Mouse (Mus musculus) cerebral cortex, adult 2 months (tissue): ENCODE data around the gene Gm10282.

ENCODE experiments used
- WGBS: fragments of 180-500 bp; shearing (Covaris S2); methylation state at CpG from one replicate; pipeline ENCODE4 v1.1.7; 2018; 5-methylcytosine and 5-hydroxymethylcytosine counted together

Gm10282 gene

GRCm38 (mm10) chr8:72323131-72323725, 18.2 kb upstream of the Gm10282 start:
- WGBS = 56% methylated on average over 6 of the region's 6 CpGs

- 54% methylated on average over 7 of the region's 7 CpGs for WGBS
Measured at GRCm38 (mm10) chr8:72322471-72322889, 17.4 kb upstream of the Gm10282 start.

- WGBS = 80% methylated on average over 20 of the region's 20 CpGs
Measured at GRCm38 (mm10) chr8:72321635-72322441, 16.8 kb upstream of the Gm10282 start.

- WGBS = 66% methylated on average over 25 of the region's 25 CpGs
Measured at GRCm38 (mm10) chr8:72320803-72321583, 15.9 kb upstream of the Gm10282 start.

- 10% methylated on average over 55 of the region's 55 CpGs for WGBS
Measured at GRCm38 (mm10) chr8:72319921-72320802, 15.1 kb upstream of the Gm10282 start.

- WGBS = under 1% methylated on average over 48 of the region's 48 CpGs
Measured at GRCm38 (mm10) chr8:72319397-72319796, 14.3 kb upstream of the Gm10282 start.

DNA sequence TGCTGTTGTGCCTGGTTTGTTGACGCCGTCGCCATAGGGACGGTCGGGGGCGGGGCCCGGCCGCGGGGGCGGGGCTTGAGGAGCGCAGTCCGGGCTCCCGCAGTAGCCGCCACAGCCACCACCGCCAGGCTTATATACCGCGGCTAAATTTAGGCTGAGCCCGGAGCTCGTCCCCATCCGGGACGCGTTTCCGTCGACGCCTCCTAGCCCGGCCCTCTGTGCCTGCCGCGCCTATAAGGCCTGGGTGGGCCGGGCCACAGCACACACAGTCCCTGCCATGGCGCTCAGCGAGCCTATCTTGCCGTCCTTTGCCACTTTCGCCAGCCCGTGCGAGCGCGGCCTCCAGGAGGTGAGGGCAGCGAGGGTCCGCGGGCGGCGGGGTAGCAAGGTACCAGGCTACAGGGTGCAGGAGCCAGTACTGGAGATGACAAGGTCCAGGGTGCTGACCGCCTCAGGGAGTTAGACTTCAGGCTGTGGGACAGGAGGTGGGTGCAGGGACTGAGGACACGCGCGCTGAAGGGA, 13.8 kb upstream of the Gm10282 start, which contains the start of gene Klf2:
Klf2 (plus strand) TSS at position 233 of the 522 bp plus-strand sequence.
- WGBS = under 1% methylated on average over 46 of the region's 46 CpGs

DNA sequence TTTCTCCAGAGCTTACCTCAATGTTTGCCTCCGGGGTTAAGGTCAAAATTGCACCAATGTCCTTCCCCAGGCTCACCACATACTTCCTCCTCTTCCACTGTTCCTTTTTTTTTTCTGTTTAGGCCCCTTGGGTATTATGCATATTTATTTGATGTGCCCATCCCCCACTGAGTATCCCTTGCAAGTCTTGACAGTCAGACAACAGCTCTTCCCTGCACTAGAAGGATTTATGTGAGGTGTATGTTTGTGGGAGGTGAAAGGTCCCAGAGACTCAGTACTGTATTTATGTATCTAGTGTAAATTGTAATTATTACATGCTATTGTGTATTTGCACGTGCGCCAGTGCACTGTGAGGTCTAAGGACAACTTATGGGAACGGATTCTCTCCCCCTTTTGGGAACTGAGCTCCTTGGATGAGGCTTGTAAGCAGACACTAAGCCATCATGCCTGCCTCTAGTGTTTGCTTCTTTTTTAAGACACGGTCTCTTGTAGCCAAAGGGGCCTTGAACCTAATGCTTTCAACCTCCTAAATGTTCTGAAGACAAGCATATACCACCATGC, 12.8 kb upstream of the Gm10282 start:
- WGBS = 69% methylated on average over 5 of the region's 5 CpGs

- WGBS = 83% methylated on average over 10 of the region's 10 CpGs
Measured at GRCm38 (mm10) chr8:72316053-72316695, 11.1 kb upstream of the Gm10282 start.

DNA sequence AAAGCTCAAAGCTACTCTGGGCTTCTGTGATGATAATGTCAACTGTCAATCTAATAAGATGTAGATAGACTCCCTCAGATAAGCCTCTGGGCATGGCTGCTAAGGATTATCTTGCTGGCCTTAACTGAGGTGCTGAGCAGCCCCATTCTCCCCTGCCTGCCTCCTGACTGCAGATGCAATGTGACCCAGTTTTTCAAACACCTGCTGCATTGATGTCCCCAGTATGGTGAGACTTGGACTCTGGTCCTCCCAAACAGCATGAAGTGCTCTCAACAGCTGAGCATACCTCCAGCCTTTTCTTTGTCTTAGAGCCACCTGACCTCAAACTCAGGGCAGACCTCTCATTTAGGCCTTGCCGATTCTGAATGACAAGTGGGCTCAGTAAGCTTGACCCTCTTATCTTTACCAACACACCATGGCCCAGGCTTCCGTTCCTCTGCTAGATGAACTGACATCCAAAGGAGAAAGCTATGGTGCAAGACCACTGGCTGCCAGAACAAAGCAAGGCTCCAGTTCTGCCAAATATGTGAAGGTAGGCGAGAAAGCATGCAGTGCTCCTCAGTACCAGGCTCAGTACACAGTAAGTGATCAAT, 8.0 kb upstream of the Gm10282 start:
- WGBS = 92% methylated on average over 3 of the region's 3 CpGs

- 30% methylated on average over 8 of the region's 8 CpGs for WGBS
Measured at GRCm38 (mm10) chr8:72310849-72311506, 5.9 kb upstream of the Gm10282 start.

- WGBS = 45% methylated on average over 6 of the region's 6 CpGs
Measured at GRCm38 (mm10) chr8:72308276-72308675, 3.2 kb upstream of the Gm10282 start.

DNA sequence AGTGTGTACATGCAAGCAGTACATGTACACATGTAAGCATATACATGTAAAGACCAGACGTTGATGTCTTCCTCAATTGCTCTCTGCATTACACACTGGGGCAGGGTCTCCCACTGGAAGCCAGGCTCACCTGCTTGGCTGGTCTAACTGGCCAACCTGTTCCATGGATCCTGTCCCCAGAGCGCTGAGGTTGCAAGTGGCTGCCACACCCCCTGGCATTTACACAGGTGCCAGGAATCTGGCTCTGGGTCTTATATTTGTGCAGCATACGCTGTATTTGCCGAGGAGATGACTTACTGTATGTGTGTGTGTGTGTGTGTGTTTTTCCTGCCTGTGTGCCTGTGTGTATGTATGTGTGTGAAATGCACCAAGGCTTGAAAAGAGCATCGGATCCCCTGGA, 1.9 kb upstream of the Gm10282 start:
- 92% methylated on average over 5 of the region's 5 CpGs for WGBS

DNA sequence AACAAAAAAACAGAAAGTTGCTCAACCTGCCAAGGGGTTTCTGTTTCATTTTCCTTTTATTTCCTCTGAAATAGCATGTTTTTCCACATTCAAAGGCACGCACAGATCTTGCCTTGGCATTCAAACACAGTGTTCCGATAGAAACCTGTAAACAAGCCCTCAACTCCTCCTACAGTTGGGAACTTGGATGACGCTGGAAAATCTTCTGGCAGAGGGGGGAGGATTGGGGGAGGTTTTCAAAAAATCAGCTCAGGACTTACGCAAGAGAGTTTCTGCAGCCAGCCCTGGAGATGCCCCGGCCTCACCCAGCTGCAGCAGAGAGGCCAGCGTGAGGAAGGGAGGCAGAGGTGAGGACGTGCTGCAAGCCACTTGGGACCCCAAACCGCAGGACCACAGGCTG, 1.4 kb downstream of the Gm10282 start:
- 28% methylated on average over 8 of the region's 8 CpGs for WGBS

- 50% methylated on average over 8 of the region's 8 CpGs for WGBS
Measured at GRCm38 (mm10) chr8:72302986-72303612, 2.0 kb downstream of the Gm10282 start.

DNA sequence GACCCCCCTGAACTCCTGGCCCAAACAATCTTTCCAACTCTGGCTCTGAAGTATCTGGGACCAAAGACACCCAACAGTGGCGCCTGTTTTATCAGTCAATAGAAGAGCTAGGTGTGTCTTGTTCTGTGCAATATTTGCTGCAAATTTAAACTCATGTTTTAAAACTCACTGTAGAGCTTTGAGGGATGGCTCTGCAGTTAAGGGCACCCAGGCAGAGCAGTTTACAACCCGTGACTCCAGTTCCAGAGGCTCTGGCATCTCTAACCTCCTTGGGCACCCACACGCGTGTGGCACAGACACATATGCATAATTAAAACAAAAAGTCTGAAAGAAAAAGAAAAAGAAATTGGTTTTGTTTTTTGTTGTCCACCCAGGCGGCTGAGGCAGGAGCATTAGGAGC, 3.6 kb downstream of the Gm10282 start:
- 95% methylated on average over 5 of the region's 5 CpGs for WGBS

DNA sequence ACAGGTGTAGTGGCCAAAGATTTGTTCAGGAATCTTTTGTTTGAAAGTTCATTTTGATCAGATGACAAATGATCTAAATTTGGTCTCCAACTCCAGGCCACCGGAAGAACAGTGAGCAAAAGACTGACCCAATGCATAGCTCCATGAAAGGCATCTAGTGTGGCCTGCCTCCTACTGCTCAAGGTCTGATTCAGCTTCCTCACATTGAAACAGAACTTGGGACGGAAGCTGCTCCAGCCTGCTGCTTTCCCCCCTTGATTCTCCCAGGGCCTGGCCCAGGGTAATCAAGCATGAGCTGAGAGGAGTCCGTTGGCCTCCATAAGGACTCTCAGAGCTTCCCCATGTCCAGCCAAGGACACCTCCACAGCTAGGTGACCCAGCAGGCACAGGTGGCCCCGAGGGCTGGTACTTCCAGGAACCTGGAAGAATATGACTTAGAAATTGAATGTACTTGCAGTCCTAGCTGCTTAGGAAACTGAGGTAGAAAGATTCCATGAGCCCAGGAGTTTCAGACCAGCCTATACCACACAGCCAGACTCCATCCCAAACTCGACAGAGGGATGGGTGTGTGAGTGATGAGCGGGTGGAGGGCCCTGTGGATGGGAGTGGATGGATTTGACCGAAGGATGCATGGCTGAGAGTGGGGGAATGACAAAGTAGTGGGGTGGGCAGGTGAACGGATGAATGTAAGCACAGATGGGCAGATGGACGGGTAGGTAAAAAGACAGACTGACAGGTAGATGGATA, 4.2 kb downstream of the Gm10282 start:
- 80% methylated on average over 9 of the region's 9 CpGs for WGBS

DNA sequence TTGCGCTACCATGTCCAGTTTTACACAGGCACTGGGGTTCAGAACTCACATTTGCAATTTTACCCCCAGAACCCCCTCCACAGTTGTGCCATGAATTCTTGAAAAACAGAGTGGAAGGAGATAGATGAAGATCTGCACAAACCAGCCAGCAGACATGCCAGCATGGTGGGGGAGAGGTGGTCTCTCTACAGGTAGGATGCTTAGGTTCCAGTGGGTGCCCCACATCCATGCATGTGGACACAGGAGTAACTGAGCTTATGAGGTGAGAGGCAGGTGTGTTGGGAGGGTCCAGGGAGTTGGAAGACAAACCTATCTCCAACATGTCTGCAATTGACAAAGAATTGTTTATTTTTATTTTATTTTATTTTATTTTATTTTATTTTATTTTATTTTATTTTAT, 6.1 kb downstream of the Gm10282 start:
- WGBS = 100% methylated on average over 1 of the region's 1 CpGs
